Mouse (Mus musculus) layer of hippocampus, postnatal 10 days (tissue): ENCODE results near the gene Hrh2. TPM values are rescaled to one million over a fixed set of nuclear protein-coding genes. Genes with fewer than 3 reads are reported as not detected.

Experiments
- DNase-seq, 2 experiments: peaks; one replicate each; pipeline ENCODE4 v3.0.0; 2021; ENCODE audit warnings: low spot score in 2 of 2
- total RNA-seq, 2 experiments: library from RNA; stranded (reverse); gene quantifications; 2 replicates each; pipeline ENCODE4 v1.2.3; 2021

Hrh2 gene
- total RNA-seq, 2 experiments from 2014 or later, result 4.4 to 4.7 TPM

GRCm38 (mm10) chr13:54262741-54263510 lies 71.0 kb downstream of the Hrh2 start:
- no peak for DNase-seq

GRCm38 (mm10) chr13:54263641-54264040 lies 71.7 kb downstream of the Hrh2 start:
- DNase-seq, result no peak

- peak; percentile 67 to 76 for DNase-seq
These were observed 74.5 kb downstream of the Hrh2 start for GRCm38 (mm10) chr13:54266472-54266871.

- DNase-seq, result no peak
These were observed 77.2 kb downstream of the Hrh2 start for GRCm38 (mm10) chr13:54269087-54269486.

GRCm38 (mm10) chr13:54269628-54270027 lies 77.7 kb downstream of the Hrh2 start:
- DNase-seq, result no peak

- DNase-seq, result no peak
These were observed 80.1 kb downstream of the Hrh2 start for GRCm38 (mm10) chr13:54272076-54272475.

GRCm38 (mm10) chr13:54277406-54277805 lies 85.5 kb downstream of the Hrh2 start:
- no peak for DNase-seq

- no peak for DNase-seq
These were observed 88.4 kb downstream of the Hrh2 start for GRCm38 (mm10) chr13:54280366-54280765.

GRCm38 (mm10) chr13:54281149-54281548 lies 89.2 kb downstream of the Hrh2 start:
- DNase-seq, result no peak

- DNase-seq, result no peak
These were observed 89.7 kb downstream of the Hrh2 start for GRCm38 (mm10) chr13:54281623-54282022.

GRCm38 (mm10) chr13:54282149-54282860 lies 90.4 kb downstream of the Hrh2 start:
- DNase-seq, result peak in 1 of 2 experiments; percentile 47

GRCm38 (mm10) chr13:54282861-54283206 lies 90.9 kb downstream of the Hrh2 start:
- peak in 1 of 2 experiments; percentile 62 for DNase-seq

Other genes with a start within 250 kb of the Hrh2 start
- 1 to 10 TPM; 4.1 to 5.5 TPM for gene Drd1, start 136.4 kb upstream of the Hrh2 start, total RNA-seq
- 10 to 100 TPM; 74.3 to 80.2 TPM for gene Sfxn1, start 120.3 kb upstream of the Hrh2 start, total RNA-seq
- gene Cplx2, start 179.2 kb downstream of the Hrh2 start, total RNA-seq, result 100 to 1,000 TPM; 686 to 743 TPM